Mouse (Mus musculus): ENCODE data around the gene BC067074. TPM values are rescaled to one million over a fixed set of nuclear protein-coding genes. Genes with fewer than 3 reads are reported as not detected.
A peak's percentile ranks its signal among the peaks of the same experiment; 100 is the strongest.
"Not testable (repeated sequence)": the region's sequence is repeated elsewhere in the genome, so short reads cannot be mapped to it uniquely, and the experiment has no call there.

Gene BC067074
- total RNA-seq, 2 experiments from 2014 or later: 1.5 to 1.7 TPM

DNA sequence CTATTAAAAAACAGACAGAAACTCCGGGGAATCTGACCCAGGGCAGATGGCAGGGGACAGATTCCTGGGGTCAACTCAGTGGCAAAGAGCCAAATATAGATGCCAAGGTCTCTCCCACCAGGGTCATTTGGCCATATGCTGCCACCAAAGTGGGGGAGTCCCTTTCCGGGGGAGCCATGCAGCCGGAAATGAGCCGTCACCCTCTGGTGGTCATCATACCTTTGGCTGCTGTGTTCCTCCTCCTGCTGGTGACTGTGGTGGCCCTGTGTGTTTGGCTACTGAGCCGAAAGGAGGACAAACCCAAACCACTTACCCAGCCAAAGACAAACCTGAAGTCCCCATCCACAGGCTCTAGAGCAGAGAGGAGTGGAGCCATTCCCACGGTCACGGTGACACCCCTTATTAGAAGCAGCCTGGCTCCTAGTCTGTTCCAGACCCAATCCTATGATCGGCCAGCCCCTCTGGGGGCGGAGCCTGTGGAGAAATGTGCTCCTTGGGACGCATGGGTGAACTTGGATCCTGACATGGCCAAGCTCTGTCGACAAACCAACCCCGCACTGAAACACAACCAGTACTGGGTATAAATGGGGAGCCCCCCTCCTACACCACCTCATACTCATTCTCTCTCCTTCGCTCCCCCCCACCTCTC is 76.1 kb downstream of the BC067074 start:
- intact Hi-C loops (cut with DNase I): no loop called here
- DNase-seq: no peak

DNA sequence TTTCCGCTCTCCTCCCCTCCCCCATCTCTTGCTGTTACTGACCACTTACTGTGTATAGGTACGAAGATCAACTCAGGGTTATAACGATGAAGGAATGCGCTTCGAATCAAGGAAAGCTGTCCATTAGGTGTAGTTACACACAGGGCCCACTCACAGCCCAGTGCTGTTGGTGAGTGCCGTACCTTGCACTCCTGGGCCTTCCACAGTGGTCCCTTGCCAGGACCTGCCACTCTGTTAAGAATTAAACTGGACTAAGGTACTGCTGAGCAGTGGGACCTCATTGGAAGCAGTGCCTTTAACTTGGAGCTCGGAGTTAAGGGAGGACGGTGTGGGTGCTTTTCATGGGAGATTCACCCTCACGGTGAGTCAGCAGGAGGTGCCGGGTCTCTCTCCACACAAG is 76.7 kb downstream of the BC067074 start:
- intact Hi-C loops (cut with DNase I): no loop called here
- DNase-seq: no peak

GRCm38 (mm10) chr13:113373291-113374083 is 80.5 kb downstream of the BC067074 start:
- intact Hi-C loops (cut with DNase I): no loop called here
- peak; percentile 39 for DNase-seq

GRCm38 (mm10) chr13:113374084-113374405 is 81.1 kb downstream of the BC067074 start:
- DNase-seq: no peak
- intact Hi-C loops (cut with DNase I): no loop called here

DNA sequence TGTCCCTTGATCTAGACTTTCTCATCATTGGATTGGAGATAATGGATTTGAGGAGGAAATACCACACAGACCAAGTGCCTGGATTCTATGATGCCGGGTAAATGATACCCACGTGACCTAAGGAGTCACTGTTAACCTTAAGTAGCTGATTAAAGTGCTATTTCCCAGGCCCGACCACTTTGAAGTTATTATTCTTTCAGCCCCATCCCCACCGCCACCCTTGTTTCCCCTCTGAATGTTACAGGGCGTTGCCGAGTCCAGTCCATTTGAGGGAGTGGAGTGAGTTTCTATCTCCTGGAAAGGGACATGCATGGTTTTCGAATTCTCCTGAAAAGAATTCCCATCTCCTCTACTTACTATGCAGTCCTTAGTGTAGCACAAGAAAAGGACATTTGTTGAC is 84.7 kb downstream of the BC067074 start:
- intact Hi-C loops (cut with DNase I): no loop called here
- DNase-seq: no peak

DNA sequence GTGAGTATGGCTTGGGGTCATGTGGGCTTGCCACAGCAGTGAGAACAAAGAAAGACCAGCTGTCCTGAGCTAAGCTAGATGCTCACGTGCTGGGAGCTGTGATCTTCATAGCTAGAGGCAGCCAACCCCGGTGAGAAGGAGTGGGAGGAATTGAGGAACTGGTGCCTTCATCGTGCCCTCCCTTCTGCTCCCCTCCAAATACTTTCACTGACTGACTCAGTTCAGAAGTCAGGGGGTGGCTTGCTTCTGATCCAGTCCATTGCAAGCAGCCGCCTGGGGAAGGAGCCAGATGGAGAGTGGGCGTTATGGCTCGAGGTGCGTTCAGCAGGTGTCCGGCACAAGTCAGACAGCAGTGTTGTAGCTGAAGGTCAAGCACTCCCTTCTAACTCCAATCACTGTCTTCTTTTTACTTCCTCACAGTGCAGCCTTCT is 86.0 kb downstream of the BC067074 start:
- intact Hi-C loops (cut with DNase I): no loop called here
- DNase-seq: peak; percentile 18

- intact Hi-C loops (cut with DNase I): no loop called here
- DNase-seq: no peak
Measured at GRCm38 (mm10) chr13:113379766-113380309, 86.9 kb downstream of the BC067074 start.

DNA sequence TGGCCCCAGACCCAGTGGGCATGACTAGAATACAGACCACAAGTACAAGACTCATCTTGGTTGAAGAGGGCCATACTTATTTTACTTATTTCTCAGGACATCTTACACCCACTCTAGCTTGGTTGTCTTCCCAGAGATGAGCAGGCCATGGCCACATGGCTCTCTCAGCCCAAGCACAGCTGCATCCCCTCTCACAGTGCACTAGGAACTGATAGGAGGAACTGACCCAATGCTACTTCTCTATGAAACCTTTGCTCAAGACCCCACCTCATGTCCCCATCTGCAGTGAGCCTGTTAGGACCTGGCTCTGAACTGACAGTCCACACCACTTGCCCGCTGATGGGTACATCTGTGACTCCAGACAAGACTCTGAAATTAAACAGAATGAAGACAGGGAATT is 88.8 kb downstream of the BC067074 start:
- intact Hi-C loops (cut with DNase I): no loop called here
- no peak for DNase-seq

DNA sequence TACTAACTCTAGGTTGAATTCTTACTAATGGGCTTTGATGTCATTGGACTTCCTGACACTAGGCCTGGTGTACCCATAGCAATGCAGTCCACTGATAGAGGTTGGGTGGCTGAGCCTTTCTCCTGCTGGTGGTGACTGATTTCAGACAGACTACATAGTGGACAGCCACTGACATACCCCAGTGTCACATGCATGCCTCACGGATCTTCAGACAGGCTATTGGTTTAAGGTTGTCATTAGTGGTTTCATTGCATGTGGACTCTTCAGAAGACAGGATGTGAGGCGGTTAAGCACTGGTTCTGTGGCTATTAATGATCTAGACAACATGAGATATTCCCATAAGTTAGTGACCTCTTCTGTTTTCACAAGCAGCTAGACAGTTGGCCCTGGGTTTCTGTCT is 89.2 kb downstream of the BC067074 start:
- intact Hi-C loops (cut with DNase I): no loop called here
- no peak for DNase-seq

DNA sequence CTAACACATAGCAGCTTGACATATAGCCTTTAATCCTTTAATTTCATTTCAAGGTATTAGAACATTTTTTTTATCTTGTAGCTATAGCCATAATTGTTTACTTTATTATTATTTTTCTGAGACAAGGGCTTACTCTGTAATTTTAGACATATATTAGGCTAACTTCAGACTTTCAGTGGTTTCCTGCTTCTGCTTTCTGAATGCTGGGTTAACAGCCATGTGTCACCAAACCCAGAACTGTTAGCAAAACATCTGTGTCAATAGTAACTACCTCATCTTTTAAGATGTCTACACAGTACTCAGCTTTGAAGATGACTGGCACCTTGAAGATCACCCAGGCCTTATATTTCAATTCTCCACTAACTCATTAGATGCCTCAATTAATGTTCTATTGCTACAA is 89.8 kb downstream of the BC067074 start:
- intact Hi-C loops (cut with DNase I); DNase-seq: not testable (repeated sequence)

DNA sequence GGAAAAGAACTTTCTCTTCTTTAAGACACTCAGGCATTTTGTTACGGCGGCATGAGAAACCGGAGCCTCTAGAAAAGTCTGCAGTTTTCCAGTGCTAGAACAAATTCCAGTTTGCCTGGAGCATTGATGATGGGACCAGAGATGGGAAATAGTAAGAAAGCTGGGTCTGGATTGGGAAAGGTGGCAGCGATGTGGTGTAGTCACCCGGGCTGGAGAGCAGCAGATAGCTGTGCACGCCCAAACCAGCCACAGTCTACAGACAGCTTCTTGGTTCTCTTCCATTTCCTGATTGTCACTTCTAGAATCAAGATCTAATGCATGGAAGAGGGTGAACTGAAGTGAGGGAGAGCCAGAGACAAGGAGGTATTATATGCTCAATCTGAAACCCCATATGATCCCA is 100.4 kb downstream of the BC067074 start:
- DNase-seq: no peak

GRCm38 (mm10) chr13:113394591-113394990 is 101.6 kb downstream of the BC067074 start:
- DNase-seq: no peak
- intact Hi-C loops (cut with DNase I): no loop called here

More for the DNA sequence above, 100.4 kb downstream of the BC067074 start:
- intact Hi-C loops (cut with DNase I): no loop called here

- DNase-seq: no peak
- intact Hi-C loops (cut with DNase I): no loop called here
Measured at GRCm38 (mm10) chr13:113397006-113397520, 104.1 kb downstream of the BC067074 start.

GRCm38 (mm10) chr13:113401373-113402010 is 108.5 kb downstream of the BC067074 start:
- no peak for DNase-seq
- intact Hi-C loops (cut with DNase I): no loop called here

GRCm38 (mm10) chr13:113403706-113404105 is 110.7 kb downstream of the BC067074 start:
- intact Hi-C loops (cut with DNase I): no loop called here
- DNase-seq: no peak

DNA sequence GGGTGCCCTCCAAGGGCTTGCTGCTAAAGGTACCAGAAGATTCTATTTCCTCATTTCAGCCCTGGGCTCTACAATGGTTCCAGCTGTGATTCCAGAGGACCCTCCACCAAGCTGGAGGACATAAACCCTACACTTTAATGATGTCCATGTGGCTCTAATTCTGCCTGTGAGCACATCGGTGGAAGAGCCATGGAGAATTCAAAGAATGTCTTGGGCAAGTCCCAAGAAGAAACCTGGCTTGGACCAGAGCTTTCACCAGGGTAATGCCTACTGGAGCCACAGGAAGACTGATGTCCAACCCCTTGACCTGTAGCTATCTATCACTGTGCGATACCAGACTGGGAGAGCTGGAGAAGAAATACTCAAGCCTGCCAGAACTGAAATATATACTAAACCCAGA is 111.2 kb downstream of the BC067074 start:
- DNase-seq: no peak
- intact Hi-C loops (cut with DNase I): no loop called here

DNA sequence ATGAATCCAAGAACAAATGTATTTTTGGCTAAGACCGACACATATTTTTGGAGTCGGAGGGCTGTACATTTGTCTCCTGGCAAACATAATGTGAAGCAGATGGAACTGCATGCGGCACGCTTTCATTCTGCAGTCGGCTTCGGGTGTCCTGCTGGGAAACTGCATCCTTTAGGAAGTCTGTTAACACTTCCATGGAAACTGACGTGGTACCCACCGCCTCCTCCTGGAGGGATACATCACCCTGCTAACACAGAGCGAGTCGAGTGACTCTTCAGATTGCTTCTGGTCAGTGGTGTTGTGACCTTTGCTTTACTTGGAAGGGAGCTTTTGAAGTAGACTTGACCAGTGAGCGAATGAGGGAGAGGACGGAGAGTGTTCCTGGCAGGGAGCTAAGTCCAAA is 117.0 kb downstream of the BC067074 start:
- peak; percentile 82 for DNase-seq
- intact Hi-C loops (cut with DNase I): loop anchor here (10.0 kb wide), 1 partner anchor 205 kb away; the partner anchor contains the start of gene Snx18

GRCm38 (mm10) chr13:113415527-113415926 is 122.6 kb downstream of the BC067074 start:
- intact Hi-C loops (cut with DNase I): loop anchor here (10.0 kb wide), 1 partner anchor 199 kb away; the partner anchor contains the start of gene Snx18
- no peak for DNase-seq

DNA sequence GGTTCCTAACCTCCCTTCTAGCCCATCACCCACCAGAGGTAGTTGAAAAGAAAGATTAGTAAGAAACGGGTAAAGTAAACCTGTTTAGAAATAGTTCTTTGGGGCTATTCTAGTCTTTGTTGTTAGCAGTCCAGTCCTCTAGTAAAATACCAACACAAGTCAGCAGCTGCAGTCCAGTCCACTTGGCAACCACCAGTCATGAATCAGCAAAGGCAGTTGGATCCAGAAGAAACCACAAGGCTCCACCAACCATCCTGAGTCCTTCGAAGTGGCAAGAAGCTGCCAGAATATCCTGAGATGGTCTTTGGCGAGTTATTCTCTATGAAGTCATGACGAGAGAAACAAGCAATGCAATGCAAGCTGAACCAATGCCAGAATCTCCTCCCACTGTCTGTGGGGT is 124.0 kb downstream of the BC067074 start:
- no peak for DNase-seq
- intact Hi-C loops (cut with DNase I): loop anchor here (10.0 kb wide), 1 partner anchor 198 kb away; the partner anchor contains the start of gene Snx18

- intact Hi-C loops (cut with DNase I): loop anchor here (10.0 kb wide), 1 partner anchor 197 kb away; the partner anchor contains the start of gene Snx18
- no peak for DNase-seq
Measured at GRCm38 (mm10) chr13:113417757-113418483, 125.0 kb downstream of the BC067074 start.
